In the genomic region with DNA sequence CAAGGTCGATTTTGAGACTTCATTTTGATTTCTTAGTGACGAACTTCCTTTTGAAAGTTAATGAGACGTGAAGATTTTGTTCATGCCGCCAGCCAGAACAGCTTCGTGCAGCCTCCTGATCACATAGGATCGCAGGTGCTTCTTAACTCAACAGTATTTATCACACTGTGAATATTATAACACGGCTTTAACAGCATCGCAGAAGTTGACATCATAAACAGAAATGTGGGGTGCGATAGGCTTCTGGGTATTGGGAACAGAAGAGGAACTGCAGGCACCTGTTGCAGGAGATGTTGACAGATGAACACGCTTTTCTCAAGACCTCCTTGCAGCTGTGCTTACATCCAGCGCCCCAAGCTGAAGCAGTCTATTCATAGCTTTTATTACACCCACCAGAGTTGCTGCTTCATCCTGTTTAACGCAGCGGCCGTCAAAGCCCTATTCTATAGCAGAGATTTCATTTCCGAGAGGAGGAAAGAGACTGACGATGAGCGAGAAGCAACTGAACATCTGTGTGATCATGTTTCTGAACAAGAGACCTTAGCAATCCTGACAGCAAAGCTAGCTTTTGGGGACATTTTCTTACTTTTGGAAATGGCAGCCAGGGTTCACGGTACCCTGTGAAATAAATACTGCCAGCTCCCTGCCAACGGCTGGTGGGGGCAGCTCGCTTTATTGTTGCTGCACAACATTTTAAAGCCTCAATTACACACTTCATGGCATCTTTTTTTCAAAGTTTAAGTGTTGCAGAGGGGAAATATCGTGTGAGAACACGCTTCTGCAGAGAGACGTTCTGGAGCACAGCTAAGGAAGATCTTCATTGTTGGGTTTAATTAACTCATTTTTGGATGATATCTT, we compare ENCODE assay signal across 12 mouse cellular contexts. TPM values are rescaled to one million over a fixed set of nuclear protein-coding genes. Genes with fewer than 3 reads are reported as not detected.
DNase-seq lines count a peak whose midpoint lies in the region; ATAC-seq lines count a peak whose summit lies in the region.
"Had no signal": no experiment of that assay in that cellular context is flagged by ENCODE, and none has a peak within 500 bp of the region (broad histone marks: within the 10 kb centered on the region; RNA-seq: fewer than 3 reads in every experiment).

No protein-coding gene starts in this region.

- no peaks in the 10 kb centered on the region for H3K27me3 ChIP-seq in neural tube, embryonic 11.5 days (ENCODE audit: control insufficient read depth, insufficient read depth, low read length)
- no peaks in the 10 kb centered on the region for H3K27me3 ChIP-seq in limb, embryonic 13.5 days
- H3K27me3 ChIP-seq in liver, embryonic 11.5 days (replicated peaks; ENCODE audit: control insufficient read depth, insufficient read depth, low read length): no peaks in the 10 kb centered on the region

- H3K4me3 ChIP-seq in neural tube, embryonic 11.5 days (ENCODE audit: low read depth, low read length): no peak overlapping the region
- H3K4me3 ChIP-seq in limb, embryonic 13.5 days: peak overlapping the region; percentile 17
- H3K4me3 ChIP-seq in liver, embryonic 11.5 days (ENCODE audit: low read depth, low read length): no peak overlapping the region

- DNase-seq in embryo, embryonic 10.5 days (ENCODE audit: low spot score): peak; percentile 11
- no peak for DNase-seq in embryo, embryonic 10 days (ENCODE audit: low spot score)
- DNase-seq in neural tube, embryonic 11.5 days (ENCODE audit: low spot score): peak; percentile 35
- DNase-seq in neural tube, embryonic 10.5 days (ENCODE audit: extremely low spot score, low spot score): no peak
- peak; percentile 6 to 18 for DNase-seq in right cerebral cortex, postnatal 36 days (ENCODE audit: low spot score in 2 of 2)
- DNase-seq in liver, embryonic 11.5 days (ENCODE audit: low spot score): no peak
- DNase-seq in adrenal gland, postnatal 4 days (ENCODE audit: low spot score in 2 of 2): no peak
- DNase-seq: kidney, adult 18-20 months; lung, postnatal 14 days had no signal

- no peaks in the 10 kb centered on the region for H3K9me3 ChIP-seq in neural tube, embryonic 11.5 days (ENCODE audit: control insufficient read depth, low read length)
- peaks cover 5% of the 10 kb centered on the region; the same call in 1 of the 2 replicates for H3K9me3 ChIP-seq in limb, embryonic 13.5 days
- no peaks in the 10 kb centered on the region for H3K9me3 ChIP-seq in liver, embryonic 11.5 days (ENCODE audit: control insufficient read depth, low read length)

- no peak overlapping the region for H3K9ac ChIP-seq in neural tube, embryonic 11.5 days (ENCODE audit: low read length)
- H3K9ac ChIP-seq in limb, embryonic 13.5 days: no peak overlapping the region
- no peak overlapping the region for H3K9ac ChIP-seq in liver, embryonic 11.5 days (ENCODE audit: low read depth, low read length)

- peaks cover 4% of the 10 kb centered on the region; the same call in 1 of the 2 replicates for H3K4me1 ChIP-seq in neural tube, embryonic 11.5 days (ENCODE audit: control insufficient read depth, insufficient read depth, low read length)
- H3K4me1 ChIP-seq in limb, embryonic 13.5 days: peaks cover 31% of the 10 kb centered on the region
- no peaks in the 10 kb centered on the region for H3K4me1 ChIP-seq in liver, embryonic 11.5 days (replicated peaks; ENCODE audit: control insufficient read depth, insufficient read depth, low read length)

- H3K27ac ChIP-seq in neural tube, embryonic 11.5 days (ENCODE audit: low read depth, low read length): no peak overlapping the region
- no peak overlapping the region for H3K27ac ChIP-seq in limb, embryonic 13.5 days
- no peak overlapping the region for H3K27ac ChIP-seq in liver, embryonic 11.5 days (ENCODE audit: low read depth, low read length)

- WGBS in neural tube, embryonic 11.5 days: 44% methylated on average over 23 of the region's 23 CpGs
- 42% methylated on average over 23 of the region's 23 CpGs for WGBS in limb, embryonic 13.5 days
- 82% methylated on average over 23 of the region's 23 CpGs for WGBS in liver, embryonic 11.5 days

- peak overlapping the region; percentile 15; the same call in 1 of the 2 replicates for H3K4me2 ChIP-seq in neural tube, embryonic 11.5 days (ENCODE audit: low read depth)
- peak overlapping the region; percentile 53 for H3K4me2 ChIP-seq in limb, embryonic 13.5 days (replicated peaks)
- no peak overlapping the region for H3K4me2 ChIP-seq in liver, embryonic 11.5 days

- ATAC-seq in neural tube, embryonic 11.5 days (ENCODE audit: insufficient read depth, low FRiP score, low TSS enrichment): no peak
- ATAC-seq in limb, embryonic 13.5 days (ENCODE audit: low FRiP score, low read depth): peak; percentile 78
- ATAC-seq in liver, embryonic 11.5 days (replicated peaks; ENCODE audit: low FRiP score): no peak

- no peaks in the 10 kb centered on the region for H3K36me3 ChIP-seq in neural tube, embryonic 11.5 days (ENCODE audit: control insufficient read depth, insufficient read depth, low read length)
- peaks cover 4% of the 10 kb centered on the region; the same call in 1 of the 2 replicates for H3K36me3 ChIP-seq in limb, embryonic 13.5 days
- no peaks in the 10 kb centered on the region for H3K36me3 ChIP-seq in liver, embryonic 11.5 days (ENCODE audit: control insufficient read depth, insufficient read depth, low read length)

RNA-seq across cellular contexts. Expression of a gene that starts 12.3 kb away (rescaled TPM):
- 39.6 and 45.8 TPM in 2 replicates for polyA plus RNA-seq in neural tube, embryonic 11.5 days (2014; fragmentation: Nextera tagmentation; extraction: Ambion mirVana)
- polyA plus RNA-seq in limb, embryonic 13.5 days (2015; fragmentation: Nextera tagmentation; extraction: Ambion mirVana): 33.5 and 39.7 TPM in 2 replicates
- polyA plus RNA-seq in liver, embryonic 11.5 days (2014; fragmentation: Nextera tagmentation; extraction: Ambion mirVana): 2.3 and 2.8 TPM in 2 replicates
- total RNA-seq in adrenal gland, postnatal 4 days (2021): 1 to 10 TPM; 2.5 TPM
- total RNA-seq: common myeloid progenitor, adult 5-6 weeks; neutrophil, adult 5-6 weeks had no signal

Comparison
In these comparisons a context has a peak if more than half of its experiments do, and no peak if none do; other contexts are left out.
1. DNase-seq: peak in embryo, embryonic 10.5 days (single experiment), neural tube, embryonic 11.5 days (single experiment) and right cerebral cortex, postnatal 36 days (2 of 2); none in embryo, embryonic 10 days (single experiment), neural tube, embryonic 10.5 days (single experiment), liver, embryonic 11.5 days (single experiment) and adrenal gland, postnatal 4 days (0 of 2).